Mouse (Mus musculus) CH12.LX (cell line): ENCODE data around the gene Slc28a3. TPM values are rescaled to one million over a fixed set of nuclear protein-coding genes. Genes with fewer than 3 reads are reported as not detected.

Experiments
- DNase-seq: peaks from one replicate; pipeline ENCODE4 v3.0.0-alpha.2; 2013; ENCODE audit errors: extremely low read depth
- H3K27ac ChIP-seq: 2 replicates; pipeline ENCODE4 v1.5.1; 2012; ENCODE audit warnings: low read depth, mild to moderate bottlenecking, control low read depth, moderate library complexity; ENCODE audit not compliant: insufficient read depth
- H3K27me3 ChIP-seq: replicated peaks from 2 replicates; pipeline ENCODE3; 2012; ENCODE audit warnings: inconsistent platforms
- H3K36me3 ChIP-seq, 2 experiments: replicated peaks in 1 of 2; 2 replicates each; pipeline versions ENCODE3 to v1.6.1; 2012; ENCODE audit warnings: inconsistent platforms in 1 of 2, low read length in 1 of 2, mild to moderate bottlenecking in 1 of 2, mixed read lengths in 1 of 2, moderate library complexity in 1 of 2; ENCODE audit not compliant: control insufficient read depth in 1 of 2, insufficient read depth in 1 of 2
- H3K4me1 ChIP-seq, 2 experiments: 2 replicates each; pipeline ENCODE4 v1.6.1; 2012; ENCODE audit warnings: inconsistent platforms in 1 of 2, moderate library complexity in 1 of 2; ENCODE audit not compliant: insufficient read depth in 2 of 2, control insufficient read depth in 1 of 2
- H3K4me2 ChIP-seq: 2 replicates; pipeline ENCODE4 v1.6.1; 2012; ENCODE audit warnings: low read depth, mild to moderate bottlenecking, control low read depth; ENCODE audit not compliant: poor library complexity, insufficient read depth, severe bottlenecking
- H3K4me3 ChIP-seq, 3 experiments: fragments of 150-350 bp in 1 of 3; sonication (generic) in 1 of 3; replicated peaks in 1 of 3; 2 replicates each; pipeline versions ENCODE3 to v1.5.1; 2011 to 2012; ENCODE audit warnings: low read depth in 2 of 3, low read length in 2 of 3, mild to moderate bottlenecking in 2 of 3, moderate library complexity in 2 of 3, control low read depth in 1 of 3, improper control_type of control experiment in 1 of 3, inconsistent platforms in 1 of 3, mixed read lengths in 1 of 3; ENCODE audit not compliant: poor library complexity in 1 of 3
- H3K79me2 ChIP-seq: replicated peaks from 2 replicates; pipeline ENCODE4 v1.6.1; 2012; ENCODE audit warnings: mild to moderate bottlenecking, moderate library complexity; ENCODE audit not compliant: control insufficient read depth, poor library complexity, insufficient read depth, severe bottlenecking; ENCODE audit errors: extremely low read depth
- H3K9ac ChIP-seq: 2 replicates; pipeline ENCODE4 v1.6.1; 2012; ENCODE audit warnings: low read depth, mild to moderate bottlenecking, control low read depth, moderate library complexity; ENCODE audit not compliant: insufficient read depth
- H3K9me3 ChIP-seq: replicated peaks from 2 replicates; pipeline ENCODE3; 2012; ENCODE audit warnings: low read length, inconsistent platforms, mixed read lengths
- CHD2 ChIP-seq: IDR thresholded peaks from 2 replicates; pipeline ENCODE4 v1.6.1; 2011; ENCODE audit warnings: low read length, improper control_type of control experiment
- CTCF ChIP-seq, 2 experiments: IDR thresholded peaks in 1 of 2; conservative IDR thresholded peaks in 1 of 2; 2 replicates each; pipeline ENCODE4 v1.5.1; 2011 to 2012; ENCODE audit warnings: low read depth in 2 of 2, low read length in 2 of 2, improper control_type of control experiment in 1 of 2, inconsistent platforms in 1 of 2, mild to moderate bottlenecking in 1 of 2, moderate library complexity in 1 of 2
- E2F4 ChIP-seq: IDR thresholded peaks from 2 replicates; pipeline ENCODE4 v1.6.1; 2011; ENCODE audit warnings: low read depth, low read length, improper control_type of control experiment; ENCODE audit not compliant: insufficient replicate concordance
- ELF1 ChIP-seq: IDR thresholded peaks from 2 replicates; pipeline ENCODE4 v1.6.1; 2014; ENCODE audit warnings: low read depth, mild to moderate bottlenecking, inconsistent platforms, low read length, improper control_type of control experiment
- EP300 ChIP-seq: IDR thresholded peaks from 2 replicates; pipeline ENCODE4 v1.6.1; 2011; ENCODE audit warnings: low read length, improper control_type of control experiment
- ETS1 ChIP-seq: conservative IDR thresholded peaks from 2 replicates; pipeline ENCODE4 v1.6.1; 2012; ENCODE audit warnings: low read depth, mild to moderate bottlenecking, inconsistent platforms, low read length, improper control_type of control experiment, moderate library complexity
- HCFC1 ChIP-seq: IDR thresholded peaks from 2 replicates; pipeline ENCODE4 v1.6.1; 2012; ENCODE audit warnings: low read depth, mild to moderate bottlenecking, inconsistent platforms, low read length, improper control_type of control experiment
- IRF4 ChIP-seq: IDR thresholded peaks from 2 replicates; pipeline ENCODE4 v1.6.1; 2014; ENCODE audit warnings: low read depth, mild to moderate bottlenecking, inconsistent platforms, low read length, improper control_type of control experiment
- JUN ChIP-seq: IDR thresholded peaks from 2 replicates; pipeline ENCODE4 v1.6.1; 2011; ENCODE audit warnings: low read depth, mild to moderate bottlenecking, low read length, improper control_type of control experiment, moderate library complexity; ENCODE audit not compliant: insufficient read depth
- JUND ChIP-seq: conservative IDR thresholded peaks from 2 replicates; pipeline ENCODE4 v1.6.1; 2011; ENCODE audit warnings: low read depth, low read length, improper control_type of control experiment
- KAT2A ChIP-seq: IDR thresholded peaks from 2 replicates; pipeline ENCODE4 v1.6.1; 2012; ENCODE audit warnings: low read length, improper control_type of control experiment, inconsistent platforms; ENCODE audit not compliant: insufficient replicate concordance
- MAZ ChIP-seq: IDR thresholded peaks from 2 replicates; pipeline ENCODE4 v1.6.1; 2012; ENCODE audit warnings: low read depth, mild to moderate bottlenecking, inconsistent platforms, low read length, improper control_type of control experiment, moderate library complexity
- MEF2A ChIP-seq: IDR thresholded peaks from 2 replicates; pipeline ENCODE4 v1.6.1; 2014; ENCODE audit warnings: low read depth, mild to moderate bottlenecking, inconsistent platforms, low read length, improper control_type of control experiment, borderline replicate concordance
- MYC ChIP-seq: IDR thresholded peaks from 2 replicates; pipeline ENCODE4 v1.6.1; 2011; ENCODE audit warnings: low read depth, mild to moderate bottlenecking, improper control_type of control experiment, low read length
- NELFE ChIP-seq: IDR thresholded peaks from 2 replicates; pipeline ENCODE4 v1.6.1; 2011; ENCODE audit warnings: low read depth, low read length, improper control_type of control experiment
- NRF1 ChIP-seq: IDR thresholded peaks from 2 replicates; pipeline ENCODE4 v1.6.1; 2014; ENCODE audit warnings: low read depth, mild to moderate bottlenecking, inconsistent platforms, low read length, improper control_type of control experiment, moderate library complexity
- POLR2A ChIP-seq: IDR thresholded peaks from 2 replicates; pipeline ENCODE4 v1.6.1; 2011; ENCODE audit warnings: low read depth, mild to moderate bottlenecking, improper control_type of control experiment, low read length
- RAD21 ChIP-seq: IDR thresholded peaks from 2 replicates; pipeline ENCODE4 v1.6.1; 2011; ENCODE audit warnings: low read depth, mild to moderate bottlenecking, low read length, improper control_type of control experiment, moderate library complexity
- RCOR1 ChIP-seq: conservative IDR thresholded peaks from 2 replicates; pipeline ENCODE4 v1.6.1; 2012; ENCODE audit warnings: low read depth, mild to moderate bottlenecking, inconsistent platforms, low read length, improper control_type of control experiment
- SIN3A ChIP-seq: IDR thresholded peaks from 2 replicates; pipeline ENCODE4 v1.6.1; 2012; ENCODE audit warnings: low read length, improper control_type of control experiment, inconsistent platforms
- SMC3 ChIP-seq: IDR thresholded peaks from 2 replicates; pipeline ENCODE4 v1.6.1; 2011; ENCODE audit warnings: low read depth, low read length, improper control_type of control experiment
- TBP ChIP-seq: conservative IDR thresholded peaks from 2 replicates; pipeline ENCODE4 v1.6.1; 2011; ENCODE audit warnings: low read depth, low read length, improper control_type of control experiment
- TCF12 ChIP-seq: IDR thresholded peaks from 2 replicates; pipeline ENCODE4 v1.6.1; 2014; ENCODE audit warnings: low read depth, mild to moderate bottlenecking, inconsistent platforms, low read length, improper control_type of control experiment
- UBTF ChIP-seq: IDR thresholded peaks from 2 replicates; pipeline ENCODE4 v1.6.1; 2012; ENCODE audit warnings: low read depth, mild to moderate bottlenecking, inconsistent platforms, low read length, improper control_type of control experiment, moderate library complexity
- ZMIZ1 ChIP-seq: IDR thresholded peaks from 2 replicates; pipeline ENCODE4 v1.6.1; 2012; ENCODE audit warnings: low read depth, mild to moderate bottlenecking, inconsistent platforms, low read length, improper control_type of control experiment
- ZNF384 ChIP-seq: IDR thresholded peaks from 2 replicates; pipeline ENCODE4 v1.6.1; 2012; ENCODE audit warnings: low read depth, low read length, improper control_type of control experiment, inconsistent platforms
- dilution Hi-C: fragments of 300-500 bp; cut with MboI; formaldehyde crosslinking; loops from 2 replicates; pipeline ENCODE4 v1.14.3; 2020; ENCODE audit warnings: low sequenced_read_pairs; ENCODE audit not compliant: extremely low pct_unique_long_range_greater_than_20kb, extremely low pct_ligation_motif_present
- in situ Hi-C: fragments of 300-500 bp; cut with MboI; formaldehyde crosslinking; loops from 3 replicates; pipeline ENCODE4 v1.14.3; 2019; ENCODE audit warnings: low sequenced_read_pairs, low pct_ligation_motif_present, low pct_unique_long_range_greater_than_20kb, mixed read lengths
- polyA plus RNA-seq: library from polyadenylated mRNA; unstranded; fragments of >175 nt; gene quantifications from 2 replicates; pipeline ENCODE4 v1.2.1, GENCODE M21; 2012; ENCODE audit warnings: low read depth; ENCODE audit not compliant: insufficient read length
- total RNA-seq, 2 experiments: library from RNA; depleted of rRNA; stranded (reverse); fragments of 300-350 nt in 1 of 2; fragments of >200 nt in 1 of 2; gene quantifications; 2 replicates each; pipeline ENCODE4 v1.2.3; 2012 to 2014

The Slc28a3 gene
- total and polyA plus RNA-seq, 3 experiments = not detected

DNA sequence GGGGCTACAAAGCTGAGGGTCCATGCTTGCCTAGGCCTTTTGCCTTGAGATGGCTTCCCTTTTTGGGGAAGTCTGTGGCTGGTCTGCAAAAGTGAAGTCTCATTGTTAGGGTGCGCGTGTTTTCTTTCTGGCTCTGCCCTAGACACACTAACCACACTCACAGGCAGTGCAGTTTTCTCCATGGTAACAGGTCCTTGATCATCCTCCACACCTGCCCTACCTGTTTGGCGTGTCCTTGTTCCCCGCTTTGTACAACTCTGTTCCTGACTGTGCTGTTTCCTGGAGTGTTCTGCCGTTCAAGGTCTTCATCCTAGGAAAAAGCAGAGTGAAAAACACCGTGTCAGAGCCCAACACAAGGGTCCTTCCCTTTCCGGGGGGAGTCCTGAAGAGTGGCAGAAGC, 22.7 kb downstream of the Slc28a3 start:
- dilution Hi-C loops = no loop called here
- no peaks in the 10 kb centered on the region for H3K79me2 ChIP-seq
- H3K4me2 ChIP-seq = no peak overlapping the region
- H3K27me3 ChIP-seq = no peaks in the 10 kb centered on the region
- H3K4me1 ChIP-seq = peaks cover 0 to 5% of the 10 kb centered on the region in 2 experiments; a peak in 2 of 4 replicates
- TF ChIP-seq JUN (no peak), IRF4 (no peak), SIN3A (no peak), TCF12 (no peak), MYC (no peak), ZNF384 (no peak), E2F4 (no peak), NRF1 (no peak), KAT2A (no peak), SMC3 (no peak), MEF2A (no peak), ZMIZ1 (no peak), HCFC1 (no peak), ELF1 (no peak), CHD2 (no peak), RCOR1 (no peak), RAD21 (no peak), ETS1 (no peak), POLR2A (no peak)
- TF ChIP-seq, all 38 proteins: peak for 0
- H3K36me3 ChIP-seq = no peaks in the 10 kb centered on the region
- in situ Hi-C loops = no loop called here
- H3K4me3 ChIP-seq = no peak overlapping the region
- H3K9ac ChIP-seq = no peak overlapping the region
- DNase-seq = no peak
- no peak overlapping the region for H3K27ac ChIP-seq
- peaks cover 2% of the 10 kb centered on the region for H3K9me3 ChIP-seq

DNA sequence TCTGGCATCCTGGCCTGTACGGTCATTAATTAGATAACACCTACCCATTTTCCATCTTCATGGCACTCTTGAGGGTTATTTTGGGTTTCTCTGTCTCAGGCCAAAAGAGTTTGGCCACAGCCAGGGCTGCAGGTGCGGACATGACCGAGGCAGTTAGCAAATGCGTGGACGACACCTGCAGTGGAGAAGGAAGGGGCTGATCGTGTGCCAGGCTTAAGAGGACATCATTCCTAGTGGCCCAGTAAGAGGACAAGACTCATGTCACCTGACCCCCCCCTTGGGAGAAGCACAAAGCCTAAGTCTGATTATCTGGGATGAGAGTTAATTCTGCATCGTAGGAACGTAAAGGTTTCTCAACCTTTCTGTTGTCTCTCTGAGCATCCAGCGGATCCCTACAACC, 44.5 kb downstream of the Slc28a3 start:
- DNase-seq = no peak
- Histone ChIP-seq H3K4me2 (no peak overlapping the region), H3K9ac (no peak overlapping the region), H3K27ac (no peak overlapping the region), H3K4me1 (no peaks in the 10 kb centered on the region), H3K36me3 (no peaks in the 10 kb centered on the region), H3K9me3 (no peaks in the 10 kb centered on the region), H3K79me2 (no peaks in the 10 kb centered on the region), H3K27me3 (no peaks in the 10 kb centered on the region), H3K4me3 (no peak overlapping the region)
- in situ Hi-C loops = no loop called here
- dilution Hi-C loops = no loop called here
- TF ChIP-seq KAT2A (no peak), EP300 (no peak), TBP (no peak), MYC (no peak), MAZ (no peak), UBTF (no peak), JUND (no peak), ZMIZ1 (no peak), RAD21 (no peak), SMC3 (no peak), CTCF (conservative IDR thresholded peaks at IDR 0.05 in 1 of 2, IDR thresholded peaks at IDR 0.05 in 1 of 2; ENCODE audit: low read depth in 2 of 2, low read length in 2 of 2) (no peak), NELFE (no peak)
